Mouse (Mus musculus) bone marrow macrophage, adult 2 months (primary cell): ENCODE results near the gene Fnbp1l.

Experiments
- CTCF ChIP-seq: IDR thresholded peaks from 2 replicates; pipeline ENCODE4 v1.5.1; 2012; ENCODE audit warnings: low read depth, mild to moderate bottlenecking, low read length, moderate library complexity
- POLR2A ChIP-seq: IDR thresholded peaks from 2 replicates; pipeline ENCODE4 v1.6.1; 2012; ENCODE audit warnings: mild to moderate bottlenecking, low read depth, low read length, borderline replicate concordance

DNA sequence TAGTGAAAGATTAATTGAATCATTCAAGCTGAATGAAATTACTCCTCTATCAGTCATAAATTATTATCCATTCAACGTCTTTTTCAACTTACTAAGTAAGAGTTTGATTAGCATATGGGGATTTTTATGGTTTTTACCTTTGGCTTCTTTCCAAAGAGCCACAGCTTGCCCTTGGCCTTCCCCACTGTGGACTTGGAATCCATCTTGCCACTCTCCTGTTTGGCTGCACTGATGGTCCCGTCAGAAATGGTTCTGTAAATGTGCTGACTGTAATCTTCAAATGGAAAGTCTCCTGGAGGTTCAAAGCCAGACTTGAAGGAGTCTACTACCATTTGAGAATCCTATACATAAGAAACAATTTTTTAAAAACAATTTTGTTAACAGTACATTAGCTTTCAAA lies 61.7 kb downstream of the Fnbp1l start:
- no peak for TF ChIP-seq CTCF
- no peak for TF ChIP-seq POLR2A
